Mouse (Mus musculus): ENCODE data around the gene Bdkrb2. TPM values are rescaled to one million over a fixed set of nuclear protein-coding genes. Genes with fewer than 3 reads are reported as not detected.

Gene Bdkrb2
- polyA plus RNA-seq, 1 experiment from 2014 or later, result 4.0 TPM

DNA sequence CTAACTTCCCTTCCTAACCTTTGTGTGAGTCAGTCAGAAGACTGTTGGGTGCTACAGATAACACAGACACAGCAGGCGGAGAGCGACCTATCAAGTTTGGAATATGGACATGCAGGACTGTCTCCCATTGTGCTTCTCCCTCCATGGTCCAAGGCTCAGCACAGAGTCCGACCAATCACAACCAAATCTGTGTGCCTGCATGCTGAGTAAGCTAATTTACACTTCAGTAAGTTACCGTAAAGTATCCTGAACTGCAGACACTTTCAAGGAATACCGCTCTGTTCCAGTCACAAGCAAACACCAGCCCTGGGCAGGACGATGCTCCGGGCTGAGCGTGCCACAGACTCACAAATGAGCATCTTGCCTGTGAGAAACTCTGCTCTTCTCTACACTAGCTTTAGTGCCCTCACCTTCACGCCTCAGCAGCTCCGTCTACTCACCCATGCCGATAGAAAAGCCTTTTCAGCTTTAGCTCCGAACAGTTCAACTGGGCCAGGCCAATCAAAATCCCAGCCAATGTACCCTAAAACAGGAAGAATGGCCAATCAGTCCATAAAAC is 60.0 kb downstream of the Bdkrb2 start:
- H3K4me2 ChIP-seq (replicated peaks; ENCODE audit: low read depth), result no peak overlapping the region
- 92% methylated on average over 12 of the region's 12 CpGs for WGBS
- no peaks in the 10 kb centered on the region for H3K4me1 ChIP-seq (replicated peaks; ENCODE audit: control insufficient read depth, insufficient read depth)
- H3K9ac ChIP-seq (ENCODE audit: low read length), result no peak overlapping the region
- no peak overlapping the region for H3K4me3 ChIP-seq (ENCODE audit: low read depth, low read length)
- no peak overlapping the region for H3K27ac ChIP-seq (replicated peaks)
- no peak for ATAC-seq (ENCODE audit: low FRiP score, low TSS enrichment)
- H3K9me3 ChIP-seq (ENCODE audit: control insufficient read depth, low read length), result no peaks in the 10 kb centered on the region
- TF ChIP-seq CTCF (IDR thresholded peaks at IDR 0.05; ENCODE audit: low read depth) (no peak), EP300 (optimal IDR thresholded peaks at IDR 0.05) (no peak)
- no peaks in the 10 kb centered on the region for H3K27me3 ChIP-seq (ENCODE audit: control insufficient read depth, insufficient read depth, low read length)
- H3K36me3 ChIP-seq (ENCODE audit: control insufficient read depth, insufficient read depth, low read length), result peaks cover 41% of the 10 kb centered on the region
- no peak for DNase-seq (ENCODE audit: low spot score)

DNA sequence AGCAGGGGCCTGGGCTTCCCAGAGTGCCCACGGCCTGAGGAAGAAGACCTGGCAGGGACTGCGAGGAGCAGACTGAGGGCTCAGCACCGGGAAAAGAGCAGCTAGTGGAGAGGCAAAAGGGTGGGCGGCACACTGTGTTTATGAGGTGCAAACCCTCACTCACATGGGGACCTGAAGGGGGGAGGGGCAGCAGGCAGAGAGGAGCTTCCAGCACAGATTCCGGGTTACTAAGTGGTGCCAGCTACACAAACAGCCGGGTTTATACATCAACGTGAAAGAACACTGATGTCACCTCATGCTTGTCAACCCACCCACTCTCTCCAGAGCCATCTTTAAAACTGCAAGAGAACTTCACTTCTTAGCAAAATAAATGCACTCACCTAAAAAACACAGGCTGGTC is 62.8 kb downstream of the Bdkrb2 start:
- no peak overlapping the region for H3K9ac ChIP-seq (ENCODE audit: low read length)
- H3K4me3 ChIP-seq (ENCODE audit: low read depth, low read length), result no peak overlapping the region
- no peak overlapping the region for H3K27ac ChIP-seq (replicated peaks)
- no peak for ATAC-seq (ENCODE audit: low FRiP score, low TSS enrichment)
- no peaks in the 10 kb centered on the region for H3K9me3 ChIP-seq (ENCODE audit: control insufficient read depth, low read length)
- H3K4me2 ChIP-seq (replicated peaks; ENCODE audit: low read depth), result no peak overlapping the region
- TF ChIP-seq EP300 (optimal IDR thresholded peaks at IDR 0.05), result no peak
- no peak for TF ChIP-seq CTCF (IDR thresholded peaks at IDR 0.05; ENCODE audit: low read depth)
- DNase-seq (ENCODE audit: low spot score), result no peak
- H3K4me1 ChIP-seq (replicated peaks; ENCODE audit: control insufficient read depth, insufficient read depth), result no peaks in the 10 kb centered on the region
- H3K36me3 ChIP-seq (ENCODE audit: control insufficient read depth, insufficient read depth, low read length), result peaks cover 34% of the 10 kb centered on the region
- no peaks in the 10 kb centered on the region for H3K27me3 ChIP-seq (ENCODE audit: control insufficient read depth, insufficient read depth, low read length)
- WGBS, result 56% methylated on average over 7 of the region's 7 CpGs

DNA sequence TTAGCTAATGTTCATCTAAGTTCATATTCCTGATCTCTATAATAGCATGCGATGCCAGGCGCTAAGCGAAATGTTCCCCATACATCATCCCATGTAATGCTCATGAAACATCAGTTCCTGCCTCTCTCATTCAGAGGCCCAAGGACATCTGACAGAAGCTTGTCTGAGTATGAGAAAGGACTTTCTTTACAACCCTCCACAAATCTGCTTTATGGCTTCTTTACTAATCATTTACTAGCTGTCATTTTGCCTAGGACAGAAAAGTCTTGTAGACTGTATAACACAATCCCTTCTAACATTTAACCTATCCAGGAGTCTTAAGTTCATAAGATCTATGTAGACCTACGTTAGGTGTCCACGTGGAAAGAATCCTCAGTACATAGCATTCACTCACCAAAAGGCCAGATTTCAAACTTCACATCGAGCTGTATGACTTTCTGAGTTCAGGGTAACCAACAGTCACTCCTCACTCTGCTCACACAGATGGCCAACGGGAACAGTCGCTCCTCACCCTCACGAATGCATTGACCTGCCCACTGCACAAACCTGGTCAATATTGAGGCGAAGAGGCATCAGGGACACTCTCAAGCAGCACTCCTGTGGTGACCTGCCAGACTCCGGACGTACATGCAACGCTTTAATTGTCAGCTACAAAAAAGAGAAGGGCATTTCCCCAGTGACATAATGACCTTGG is 71.5 kb downstream of the Bdkrb2 start:
- WGBS, result 93% methylated on average over 13 of the region's 13 CpGs
- Histone ChIP-seq H3K4me1 (replicated peaks; ENCODE audit: control insufficient read depth, insufficient read depth) (no peaks in the 10 kb centered on the region), H3K36me3 (ENCODE audit: control insufficient read depth, insufficient read depth, low read length) (peaks cover 30% of the 10 kb centered on the region), H3K27ac (replicated peaks) (no peak overlapping the region), H3K4me3 (ENCODE audit: low read depth, low read length) (no peak overlapping the region), H3K4me2 (replicated peaks; ENCODE audit: low read depth) (no peak overlapping the region), H3K9me3 (ENCODE audit: control insufficient read depth, low read length) (no peaks in the 10 kb centered on the region), H3K9ac (ENCODE audit: low read length) (no peak overlapping the region), H3K27me3 (ENCODE audit: control insufficient read depth, insufficient read depth, low read length) (no peaks in the 10 kb centered on the region)
- ATAC-seq (ENCODE audit: low FRiP score, low TSS enrichment) (no peak), DNase-seq (ENCODE audit: low spot score) (no peak)
- TF ChIP-seq EP300 (optimal IDR thresholded peaks at IDR 0.05) (no peak), CTCF (IDR thresholded peaks at IDR 0.05; ENCODE audit: low read depth) (no peak)

DNA sequence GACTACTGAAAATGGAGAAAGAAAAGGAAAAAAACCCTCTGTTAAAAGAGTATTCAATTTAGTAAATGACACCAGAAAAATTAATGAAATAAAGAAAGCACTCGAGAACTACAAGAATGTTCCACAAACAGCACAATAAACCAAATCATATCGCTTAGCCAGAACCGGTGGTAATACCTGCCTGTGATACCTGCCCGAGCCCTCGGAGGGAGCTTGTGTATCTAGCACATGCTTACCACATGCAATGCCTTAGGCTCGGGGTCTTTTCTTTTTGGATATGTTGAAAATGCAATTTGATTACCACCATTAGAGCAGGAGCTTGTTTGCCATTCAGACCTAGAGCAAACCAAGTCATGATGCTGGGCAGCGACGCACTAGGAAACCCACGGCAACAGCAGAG is 73.5 kb downstream of the Bdkrb2 start:
- Histone ChIP-seq H3K27ac (replicated peaks) (no peak overlapping the region), H3K9me3 (ENCODE audit: control insufficient read depth, low read length) (no peaks in the 10 kb centered on the region), H3K4me1 (replicated peaks; ENCODE audit: control insufficient read depth, insufficient read depth) (no peaks in the 10 kb centered on the region), H3K27me3 (ENCODE audit: control insufficient read depth, insufficient read depth, low read length) (no peaks in the 10 kb centered on the region), H3K9ac (ENCODE audit: low read length) (no peak overlapping the region), H3K4me2 (replicated peaks; ENCODE audit: low read depth) (no peak overlapping the region), H3K36me3 (ENCODE audit: control insufficient read depth, insufficient read depth, low read length) (peaks cover 43% of the 10 kb centered on the region), H3K4me3 (ENCODE audit: low read depth, low read length) (no peak overlapping the region)
- WGBS, result 92% methylated on average over 9 of the region's 9 CpGs
- ATAC-seq (ENCODE audit: low FRiP score, low TSS enrichment) (no peak), DNase-seq (ENCODE audit: low spot score) (no peak)
- TF ChIP-seq CTCF (IDR thresholded peaks at IDR 0.05; ENCODE audit: low read depth), result no peak

DNA sequence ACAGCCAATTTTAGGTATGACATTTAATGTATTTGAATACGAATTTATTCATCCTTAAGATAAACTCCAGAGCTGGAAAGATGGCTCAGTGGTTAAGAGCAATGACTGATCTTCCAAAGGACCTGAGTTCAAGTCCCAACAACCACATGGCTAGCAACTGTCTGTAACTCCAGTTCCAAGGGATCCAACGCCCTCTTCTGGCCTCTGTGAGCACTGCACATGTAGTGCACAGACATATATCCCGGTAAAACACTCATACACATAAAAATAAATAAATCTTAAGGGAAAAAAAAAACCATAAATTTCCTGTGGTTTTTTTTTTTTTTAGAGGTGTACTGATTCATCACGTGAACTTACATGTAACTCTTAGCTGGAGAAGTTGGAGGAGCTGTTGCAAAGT is 74.5 kb downstream of the Bdkrb2 start:
- Histone ChIP-seq H3K27ac (replicated peaks) (no peak overlapping the region), H3K4me3 (ENCODE audit: low read depth, low read length) (no peak overlapping the region), H3K36me3 (ENCODE audit: control insufficient read depth, insufficient read depth, low read length) (peaks cover 51% of the 10 kb centered on the region), H3K27me3 (ENCODE audit: control insufficient read depth, insufficient read depth, low read length) (no peaks in the 10 kb centered on the region), H3K4me2 (replicated peaks; ENCODE audit: low read depth) (no peak overlapping the region), H3K9me3 (ENCODE audit: control insufficient read depth, low read length) (no peaks in the 10 kb centered on the region), H3K9ac (ENCODE audit: low read length) (no peak overlapping the region), H3K4me1 (replicated peaks; ENCODE audit: control insufficient read depth, insufficient read depth) (no peaks in the 10 kb centered on the region)
- no peak for DNase-seq (ENCODE audit: low spot score)
- TF ChIP-seq EP300 (optimal IDR thresholded peaks at IDR 0.05) (no peak), CTCF (IDR thresholded peaks at IDR 0.05; ENCODE audit: low read depth) (peak; percentile 45)
- no peak for ATAC-seq (ENCODE audit: low FRiP score, low TSS enrichment)
- WGBS, result 77% methylated on average over 4 of the region's 4 CpGs

DNA sequence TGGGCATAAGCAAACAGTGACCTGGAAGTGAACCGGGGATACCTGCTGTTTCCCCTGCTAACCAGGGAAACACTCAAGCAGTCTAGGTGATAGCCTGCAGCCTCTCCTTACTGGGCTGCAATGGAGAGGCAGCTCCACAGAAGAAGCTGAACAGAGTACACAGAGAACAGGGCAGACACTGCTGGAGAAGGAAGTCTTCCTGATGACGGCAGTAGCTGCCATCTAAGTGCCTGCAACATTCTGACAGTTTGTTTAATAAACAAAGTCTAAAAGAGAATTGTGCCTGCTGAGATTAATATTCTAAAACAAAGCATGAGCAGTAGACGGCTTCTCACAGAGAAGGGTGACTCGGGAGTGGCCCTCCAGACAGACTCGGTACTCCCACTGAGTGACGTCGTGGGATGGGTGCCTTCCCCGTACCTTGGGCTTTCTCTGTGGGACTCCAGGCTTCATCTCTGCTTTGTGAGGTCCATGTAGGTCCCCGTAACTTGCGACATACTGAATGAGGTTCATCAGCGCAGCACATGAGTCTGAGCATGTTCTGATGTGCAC is 79.8 kb downstream of the Bdkrb2 start:
- peaks cover 59% of the 10 kb centered on the region for H3K36me3 ChIP-seq (ENCODE audit: control insufficient read depth, insufficient read depth, low read length)
- H3K9ac ChIP-seq (ENCODE audit: low read length), result no peak overlapping the region
- no peaks in the 10 kb centered on the region for H3K27me3 ChIP-seq (ENCODE audit: control insufficient read depth, insufficient read depth, low read length)
- no peak overlapping the region for H3K4me3 ChIP-seq (ENCODE audit: low read depth, low read length)
- no peak for DNase-seq (ENCODE audit: low spot score)
- TF ChIP-seq CTCF (IDR thresholded peaks at IDR 0.05; ENCODE audit: low read depth) (no peak), EP300 (optimal IDR thresholded peaks at IDR 0.05) (no peak)
- H3K27ac ChIP-seq (replicated peaks), result no peak overlapping the region
- H3K4me1 ChIP-seq (replicated peaks; ENCODE audit: control insufficient read depth, insufficient read depth), result no peaks in the 10 kb centered on the region
- no peaks in the 10 kb centered on the region for H3K9me3 ChIP-seq (ENCODE audit: control insufficient read depth, low read length)
- H3K4me2 ChIP-seq (replicated peaks; ENCODE audit: low read depth), result no peak overlapping the region
- no peak for ATAC-seq (ENCODE audit: low FRiP score, low TSS enrichment)
- 65% methylated on average over 11 of the region's 11 CpGs for WGBS

Other genes with a start within 250 kb of the Bdkrb2 start
- 0.06 and 0.07 TPM in 2 replicates for gene Tunar, start 229.4 kb upstream of the Bdkrb2 start, polyA plus RNA-seq (2015; fragmentation: Nextera tagmentation; extraction: Ambion mirVana)
- gene D430019H16Rik, start 109.4 kb upstream of the Bdkrb2 start, polyA plus RNA-seq (2015; fragmentation: Nextera tagmentation; extraction: Ambion mirVana), result 0.50 and 0.55 TPM in 2 replicates
- 1.8 and 2.3 TPM in 2 replicates for gene Bdkrb1, start 39.9 kb downstream of the Bdkrb2 start, polyA plus RNA-seq (2015; fragmentation: Nextera tagmentation; extraction: Ambion mirVana)
- 30.6 and 31.6 TPM in 2 replicates for gene Gskip, start 121.6 kb downstream of the Bdkrb2 start, polyA plus RNA-seq (2015; fragmentation: Nextera tagmentation; extraction: Ambion mirVana)
- 4.4 and 5.3 TPM in 2 replicates for gene Atg2b, start 122.0 kb downstream of the Bdkrb2 start, polyA plus RNA-seq (2015; fragmentation: Nextera tagmentation; extraction: Ambion mirVana)
- gene Ak7, start 142.8 kb downstream of the Bdkrb2 start, polyA plus RNA-seq (2015; fragmentation: Nextera tagmentation; extraction: Ambion mirVana), result 0.08 and 0.12 TPM in 2 replicates
- gene Papola, start 221.5 kb downstream of the Bdkrb2 start, polyA plus RNA-seq (2015; fragmentation: Nextera tagmentation; extraction: Ambion mirVana), result 104 and 105 TPM in 2 replicates